Mouse (Mus musculus): ENCODE data around the gene Hexb. TPM values are rescaled to one million over a fixed set of nuclear protein-coding genes. Genes with fewer than 3 reads are reported as not detected.

Gene Hexb
- polyA plus RNA-seq, 1 experiment = 62.9 TPM

DNA sequence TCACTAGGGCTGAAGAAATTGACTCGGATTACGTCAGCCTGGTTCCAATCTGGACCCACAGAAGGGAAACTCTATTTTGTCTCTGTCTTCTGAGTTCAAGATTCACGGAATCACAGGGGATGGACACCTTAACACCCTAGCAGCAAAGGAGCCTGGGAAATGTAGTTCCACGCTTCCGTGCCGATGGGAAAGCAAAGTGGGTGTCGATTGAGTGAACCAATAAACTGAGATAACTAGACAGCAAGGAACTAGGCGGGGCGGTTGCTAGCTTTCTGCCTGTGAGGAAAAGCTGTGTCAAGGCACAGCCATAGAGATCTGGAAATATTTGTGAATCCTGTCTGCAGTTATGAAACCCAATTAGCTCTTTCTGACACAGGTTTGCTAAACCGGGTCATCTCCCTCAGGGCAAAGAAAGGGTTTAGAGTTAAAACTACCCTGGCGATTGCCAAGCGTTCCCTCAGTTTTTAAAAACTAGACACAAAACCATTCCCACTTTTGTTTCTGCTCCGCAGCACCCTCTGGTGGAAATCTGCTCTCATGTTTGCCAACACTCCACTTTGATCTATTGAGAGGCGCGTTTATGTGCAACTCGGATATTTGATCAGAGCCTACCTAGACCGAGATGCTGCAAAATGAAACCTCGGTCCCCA, 7.0 kb upstream of the Hexb start:
- WGBS = 5% methylated on average over 18 of the region's 18 CpGs
- DNase-seq = peak; percentile 78 to 79
- H3K27ac ChIP-seq (ENCODE audit: insufficient read depth, low read length) = no peak overlapping the region

DNA sequence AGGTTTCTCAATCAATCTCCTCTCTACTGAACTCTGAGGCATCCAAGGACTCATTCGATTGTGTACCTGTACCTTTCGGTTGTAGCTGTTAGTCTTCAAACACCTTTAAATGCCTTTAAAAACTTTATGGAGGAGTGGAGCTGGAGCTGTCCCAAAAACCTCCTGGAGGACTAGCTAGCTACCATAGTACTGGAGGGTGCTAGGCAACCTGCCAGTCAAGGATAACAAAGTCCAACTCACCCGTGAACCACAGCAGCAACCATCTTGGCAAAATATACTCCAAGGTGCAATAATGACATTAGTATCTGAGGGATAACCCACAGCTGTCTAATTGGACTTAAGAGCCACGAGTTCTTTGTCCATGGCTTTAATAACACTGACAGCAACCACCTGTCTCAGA, 3.7 kb upstream of the Hexb start:
- H3K27me3 ChIP-seq (ENCODE audit: control insufficient read depth, insufficient read depth, low read length) = no peaks in the 10 kb centered on the region
- WGBS = 63% methylated on average over 4 of the region's 4 CpGs
- TF ChIP-seq POLR2A (IDR thresholded peaks at IDR 0.05; ENCODE audit: borderline replicate concordance, insufficient read depth, low read length) (no peak), CTCF (IDR thresholded peaks at IDR 0.05; ENCODE audit: borderline replicate concordance, insufficient read depth, low read depth, low read length) (no peak)

More for the DNA sequence above, 7.0 kb upstream of the Hexb start:
- Histone ChIP-seq H3K4me3 (replicated peaks; ENCODE audit: insufficient read depth, low read depth, low read length) (peak overlapping the region; percentile 62), H3K27me3 (ENCODE audit: control insufficient read depth, insufficient read depth, low read length) (no peaks in the 10 kb centered on the region), H3K4me1 (ENCODE audit: control insufficient read depth, insufficient read depth, low read length) (no peaks in the 10 kb centered on the region)
- TF ChIP-seq CTCF (IDR thresholded peaks at IDR 0.05; ENCODE audit: borderline replicate concordance, insufficient read depth, low read depth, low read length) = peak; percentile 44; the same call in 1 of the 2 replicates
- no peak for TF ChIP-seq POLR2A (IDR thresholded peaks at IDR 0.05; ENCODE audit: borderline replicate concordance, insufficient read depth, low read length)

DNA sequence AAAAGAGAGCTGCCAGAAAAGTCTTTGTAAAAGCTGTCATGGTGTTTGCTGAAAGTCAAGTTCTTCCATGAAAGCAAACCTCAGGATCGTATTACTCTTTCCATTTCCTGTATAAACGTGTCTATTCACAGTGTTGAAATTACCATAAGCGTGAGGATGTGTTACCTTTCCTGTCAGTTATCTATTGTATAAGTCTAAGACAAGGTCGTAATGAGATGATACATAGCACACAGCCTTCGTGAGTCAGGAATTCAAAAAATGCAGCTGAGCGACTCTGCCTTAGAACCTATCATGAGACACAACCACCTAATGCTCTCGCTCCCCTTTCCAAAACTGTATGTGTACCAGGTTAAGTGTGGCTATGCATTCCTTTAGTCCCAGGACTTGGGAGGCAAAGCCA, 2.9 kb upstream of the Hexb start:
- Histone ChIP-seq H3K27me3 (ENCODE audit: control insufficient read depth, insufficient read depth, low read length) (no peaks in the 10 kb centered on the region), H3K4me1 (ENCODE audit: control insufficient read depth, insufficient read depth, low read length) (no peaks in the 10 kb centered on the region), H3K4me3 (replicated peaks; ENCODE audit: insufficient read depth, low read depth, low read length) (no peak overlapping the region), H3K27ac (ENCODE audit: insufficient read depth, low read length) (no peak overlapping the region)
- no peak for TF ChIP-seq CTCF (IDR thresholded peaks at IDR 0.05; ENCODE audit: borderline replicate concordance, insufficient read depth, low read depth, low read length)
- TF ChIP-seq POLR2A (IDR thresholded peaks at IDR 0.05; ENCODE audit: borderline replicate concordance, insufficient read depth, low read length) = no peak
- WGBS = 77% methylated on average over 7 of the region's 7 CpGs
- DNase-seq = no peak

More for the DNA sequence above, 3.7 kb upstream of the Hexb start:
- H3K4me1 ChIP-seq (ENCODE audit: control insufficient read depth, insufficient read depth, low read length) = no peaks in the 10 kb centered on the region
- no peak overlapping the region for H3K27ac ChIP-seq (ENCODE audit: insufficient read depth, low read length)
- DNase-seq = no peak
- no peak overlapping the region for H3K4me3 ChIP-seq (replicated peaks; ENCODE audit: insufficient read depth, low read depth, low read length)

DNA sequence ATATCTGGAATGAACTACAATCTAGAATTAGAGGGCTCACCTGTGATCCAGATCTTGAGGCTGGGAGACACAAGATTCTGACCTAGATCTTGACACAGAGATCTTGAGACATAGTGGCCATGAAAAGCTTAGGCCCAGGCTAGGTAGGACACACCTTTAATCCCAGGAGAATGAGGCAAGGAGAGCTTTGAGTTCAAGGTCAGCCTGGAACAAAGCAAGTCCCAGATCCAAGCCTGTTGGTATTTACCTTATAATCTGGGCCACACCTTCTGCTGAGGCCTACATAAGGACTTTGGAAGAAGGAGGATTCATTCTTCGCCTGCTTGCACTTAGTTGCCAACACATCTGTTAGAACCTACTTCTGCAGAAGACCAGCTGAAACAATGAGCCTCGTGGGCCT, 966 bp upstream of the Hexb start:
- no peaks in the 10 kb centered on the region for H3K27me3 ChIP-seq (ENCODE audit: control insufficient read depth, insufficient read depth, low read length)
- WGBS = 82% methylated on average over 2 of the region's 2 CpGs
- H3K4me3 ChIP-seq (replicated peaks; ENCODE audit: insufficient read depth, low read depth, low read length) = no peak overlapping the region
- no peaks in the 10 kb centered on the region for H3K4me1 ChIP-seq (ENCODE audit: control insufficient read depth, insufficient read depth, low read length)
- TF ChIP-seq POLR2A (IDR thresholded peaks at IDR 0.05; ENCODE audit: borderline replicate concordance, insufficient read depth, low read length) = no peak
- TF ChIP-seq CTCF (IDR thresholded peaks at IDR 0.05; ENCODE audit: borderline replicate concordance, insufficient read depth, low read depth, low read length) = no peak
- DNase-seq = no peak
- no peak overlapping the region for H3K27ac ChIP-seq (ENCODE audit: insufficient read depth, low read length)

DNA sequence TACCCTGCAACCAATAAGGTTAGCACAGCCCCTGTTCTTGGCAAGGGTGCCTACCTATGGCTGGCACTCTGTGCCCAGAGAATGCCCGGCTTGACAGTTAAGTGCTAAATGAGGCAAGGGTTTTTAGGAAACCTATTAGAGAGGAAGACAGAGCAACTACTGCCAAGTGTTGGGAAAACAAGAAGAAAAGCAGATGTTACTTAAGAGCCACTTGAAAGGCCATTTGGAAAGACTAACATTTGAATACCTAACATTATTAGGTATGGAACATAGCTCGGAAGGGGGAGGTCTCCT, 1.3 kb downstream of the Hexb start:
- Histone ChIP-seq H3K27me3 (ENCODE audit: control insufficient read depth, insufficient read depth, low read length) (no peaks in the 10 kb centered on the region), H3K27ac (ENCODE audit: insufficient read depth, low read length) (no peak overlapping the region), H3K4me1 (ENCODE audit: control insufficient read depth, insufficient read depth, low read length) (no peaks in the 10 kb centered on the region), H3K4me3 (replicated peaks; ENCODE audit: insufficient read depth, low read depth, low read length) (no peak overlapping the region)
- no peak for TF ChIP-seq POLR2A (IDR thresholded peaks at IDR 0.05; ENCODE audit: borderline replicate concordance, insufficient read depth, low read length)
- WGBS = 92% methylated on average over 2 of the region's 2 CpGs
- no peak for DNase-seq

DNA sequence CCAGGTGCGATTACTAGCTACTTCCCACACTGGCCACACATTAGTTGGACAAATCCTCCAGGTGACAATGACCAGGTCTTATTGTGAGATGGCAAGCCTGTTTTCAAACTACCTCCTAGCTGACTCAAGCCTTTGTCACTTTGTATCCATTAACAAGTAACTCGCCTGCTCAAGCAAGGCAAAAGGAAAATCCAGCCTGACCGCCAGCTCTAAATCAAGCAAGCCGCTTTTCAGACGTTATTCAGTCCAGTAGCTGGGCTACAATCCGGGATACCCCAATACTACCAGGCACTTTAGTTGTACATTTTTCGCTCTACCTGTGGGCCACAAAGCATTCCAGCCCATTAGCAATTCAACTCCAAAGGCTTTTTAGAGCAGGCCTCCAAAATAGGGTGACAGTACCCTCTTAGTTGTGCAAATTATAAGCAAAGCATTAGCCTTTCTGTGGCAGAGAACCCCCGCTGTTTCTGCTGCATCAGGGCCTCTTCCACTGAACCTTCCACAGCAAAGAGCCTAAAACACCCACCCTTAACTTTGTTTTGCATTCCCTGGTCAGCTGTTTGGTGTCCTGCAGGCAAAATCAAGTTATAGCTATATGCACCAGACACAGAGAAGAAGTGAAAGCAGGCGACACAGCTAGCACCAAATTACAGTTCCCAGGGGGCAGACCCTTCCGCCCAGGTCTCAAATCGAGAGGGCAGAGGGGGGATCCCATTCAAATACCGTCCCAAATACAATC, 1.8 kb downstream of the Hexb start:
- DNase-seq = no peak
- Histone ChIP-seq H3K27ac (ENCODE audit: insufficient read depth, low read length) (no peak overlapping the region), H3K4me3 (replicated peaks; ENCODE audit: insufficient read depth, low read depth, low read length) (no peak overlapping the region), H3K27me3 (ENCODE audit: control insufficient read depth, insufficient read depth, low read length) (no peaks in the 10 kb centered on the region), H3K4me1 (ENCODE audit: control insufficient read depth, insufficient read depth, low read length) (no peaks in the 10 kb centered on the region)
- WGBS = 86% methylated on average over 12 of the region's 12 CpGs
- no peak for TF ChIP-seq CTCF (IDR thresholded peaks at IDR 0.05; ENCODE audit: borderline replicate concordance, insufficient read depth, low read depth, low read length)
- TF ChIP-seq POLR2A (IDR thresholded peaks at IDR 0.05; ENCODE audit: borderline replicate concordance, insufficient read depth, low read length) = no peak

DNA sequence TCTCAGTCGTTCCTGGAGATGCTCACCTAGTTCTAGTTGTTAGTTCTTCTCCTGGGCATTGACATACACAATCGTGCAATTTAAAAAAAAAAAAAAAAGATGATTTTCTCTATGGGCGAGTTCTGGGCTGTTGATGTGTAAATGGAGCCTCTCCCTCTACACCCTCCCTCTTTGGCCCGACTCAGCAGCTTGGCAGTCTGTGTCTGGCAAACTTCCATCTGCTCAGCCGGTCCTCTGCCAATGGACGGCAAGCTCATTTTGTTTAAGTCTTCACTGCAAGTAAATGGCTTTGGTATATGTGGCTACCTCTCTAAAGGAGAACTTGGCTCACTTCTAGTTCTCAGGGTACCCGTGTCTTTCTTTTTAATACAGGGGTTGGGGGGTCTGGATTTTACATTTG, 4.7 kb downstream of the Hexb start:
- peak; percentile 77 to 83 for DNase-seq
- Histone ChIP-seq H3K27ac (ENCODE audit: insufficient read depth, low read length) (no peak overlapping the region), H3K4me3 (replicated peaks; ENCODE audit: insufficient read depth, low read depth, low read length) (no peak overlapping the region), H3K4me1 (ENCODE audit: control insufficient read depth, insufficient read depth, low read length) (no peaks in the 10 kb centered on the region), H3K27me3 (ENCODE audit: control insufficient read depth, insufficient read depth, low read length) (no peaks in the 10 kb centered on the region)
- TF ChIP-seq CTCF (IDR thresholded peaks at IDR 0.05; ENCODE audit: borderline replicate concordance, insufficient read depth, low read depth, low read length) (no peak), POLR2A (IDR thresholded peaks at IDR 0.05; ENCODE audit: borderline replicate concordance, insufficient read depth, low read length) (no peak)
- 7% methylated on average over 7 of the region's 7 CpGs for WGBS

DNA sequence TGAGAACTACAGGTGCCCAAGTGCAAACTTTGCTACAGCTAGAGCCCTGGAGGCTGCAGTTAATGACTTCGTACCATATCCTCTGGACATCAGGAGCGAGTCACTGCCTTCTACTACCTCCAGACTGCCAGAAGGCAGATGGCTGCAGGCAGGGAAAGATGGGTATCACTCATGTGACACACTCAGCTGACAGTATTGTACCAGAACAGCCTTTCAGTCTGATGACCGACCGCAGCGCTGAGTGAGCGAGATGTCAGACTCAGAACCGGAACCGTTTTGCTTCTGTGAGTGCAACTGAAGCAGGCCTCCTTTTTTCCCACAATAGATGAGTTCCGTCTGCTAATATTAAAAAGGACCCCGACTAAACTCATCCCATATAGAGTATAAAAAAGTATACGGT, 5.5 kb downstream of the Hexb start:
- TF ChIP-seq POLR2A (IDR thresholded peaks at IDR 0.05; ENCODE audit: borderline replicate concordance, insufficient read depth, low read length) (no peak), CTCF (IDR thresholded peaks at IDR 0.05; ENCODE audit: borderline replicate concordance, insufficient read depth, low read depth, low read length) (no peak)
- Histone ChIP-seq H3K27ac (ENCODE audit: insufficient read depth, low read length) (no peak overlapping the region), H3K4me1 (ENCODE audit: control insufficient read depth, insufficient read depth, low read length) (no peaks in the 10 kb centered on the region), H3K27me3 (ENCODE audit: control insufficient read depth, insufficient read depth, low read length) (no peaks in the 10 kb centered on the region), H3K4me3 (replicated peaks; ENCODE audit: insufficient read depth, low read depth, low read length) (no peak overlapping the region)
- no peak for DNase-seq
- WGBS = 90% methylated on average over 11 of the region's 11 CpGs

Measured in cerebellum, adult 2 months (tissue).